Mouse (Mus musculus): ENCODE results near the gene Sh3d21. TPM values are rescaled to one million over a fixed set of nuclear protein-coding genes. Genes with fewer than 3 reads are reported as not detected.
A peak's percentile ranks its signal among the peaks of the same experiment; 100 is the strongest.

The Sh3d21 gene
- polyA plus RNA-seq, 1 experiment, result 0.27 TPM

- H3K27me3 ChIP-seq (ENCODE audit: control insufficient read depth, insufficient read depth, insufficient read length), result no peaks in the 10 kb centered on the region
- peaks cover 14% of the 10 kb centered on the region for H3K79me2 ChIP-seq (ENCODE audit: control insufficient read depth, insufficient read depth)
- H3ac ChIP-seq (ENCODE audit: control insufficient read depth, insufficient read length, low read depth), result no peak overlapping the region
- TF ChIP-seq MAX (IDR thresholded peaks at IDR 0.05) (no peak), FOSL1 (IDR thresholded peaks at IDR 0.05; ENCODE audit: insufficient read depth, low read length, poor library complexity, severe bottlenecking) (no peak), CTCF (IDR thresholded peaks at IDR 0.05; ENCODE audit: control insufficient read depth, insufficient read depth, insufficient read length) (no peak), CEBPB (IDR thresholded peaks at IDR 0.05; ENCODE audit: low read depth) (no peak), MYOG (IDR thresholded peaks at IDR 0.05; ENCODE audit: control insufficient read depth, extremely low read depth, insufficient read length) (no peak), USF1 (IDR thresholded peaks at IDR 0.05; ENCODE audit: low read depth) (no peak), MYOD1 (IDR thresholded peaks at IDR 0.05; ENCODE audit: control insufficient read depth, insufficient read length, low read depth) (no peak)
- peaks cover 3% of the 10 kb centered on the region for H3K79me3 ChIP-seq (ENCODE audit: low read depth)
- H3K36me3 ChIP-seq (ENCODE audit: control insufficient read depth, insufficient read depth), result peaks cover 7% of the 10 kb centered on the region
- no peak overlapping the region for H3K4me3 ChIP-seq (ENCODE audit: insufficient read depth, poor library complexity, severe bottlenecking)
These were observed 10.4 kb downstream of the Sh3d21 start for GRCm38 (mm10) chr4:126152864-126153263.

GRCm38 (mm10) chr4:126151701-126152440, 11.4 kb downstream of the Sh3d21 start:
- no peak for TF ChIP-seq CEBPB (IDR thresholded peaks at IDR 0.05; ENCODE audit: low read depth)
- no peak for TF ChIP-seq MYOG (IDR thresholded peaks at IDR 0.05; ENCODE audit: control insufficient read depth, extremely low read depth, insufficient read length)
- no peak for TF ChIP-seq USF1 (IDR thresholded peaks at IDR 0.05; ENCODE audit: low read depth)
- no peak for TF ChIP-seq MAX (IDR thresholded peaks at IDR 0.05)
- TF ChIP-seq CTCF (IDR thresholded peaks at IDR 0.05; ENCODE audit: control insufficient read depth, insufficient read depth, insufficient read length), result no peak
- Histone ChIP-seq H3ac (ENCODE audit: control insufficient read depth, insufficient read length, low read depth) (no peak overlapping the region), H3K27me3 (ENCODE audit: control insufficient read depth, insufficient read depth, insufficient read length) (no peaks in the 10 kb centered on the region), H3K36me3 (ENCODE audit: control insufficient read depth, insufficient read depth) (peaks cover 7% of the 10 kb centered on the region), H3K4me3 (ENCODE audit: insufficient read depth, poor library complexity, severe bottlenecking) (no peak overlapping the region), H3K79me2 (ENCODE audit: control insufficient read depth, insufficient read depth) (peaks cover 14% of the 10 kb centered on the region), H3K79me3 (ENCODE audit: low read depth) (peaks cover 3% of the 10 kb centered on the region)

GRCm38 (mm10) chr4:126150949-126151320, 12.4 kb downstream of the Sh3d21 start:
- no peak overlapping the region for H3K4me3 ChIP-seq (ENCODE audit: insufficient read depth, poor library complexity, severe bottlenecking)
- H3K79me3 ChIP-seq (ENCODE audit: low read depth), result peaks cover 3% of the 10 kb centered on the region
- no peaks in the 10 kb centered on the region for H3K27me3 ChIP-seq (ENCODE audit: control insufficient read depth, insufficient read depth, insufficient read length)
- no peak overlapping the region for H3ac ChIP-seq (ENCODE audit: control insufficient read depth, insufficient read length, low read depth)
- peaks cover 7% of the 10 kb centered on the region for H3K36me3 ChIP-seq (ENCODE audit: control insufficient read depth, insufficient read depth)
- H3K79me2 ChIP-seq (ENCODE audit: control insufficient read depth, insufficient read depth), result peaks cover 14% of the 10 kb centered on the region
- TF ChIP-seq CEBPB (IDR thresholded peaks at IDR 0.05; ENCODE audit: low read depth) (no peak), CTCF (IDR thresholded peaks at IDR 0.05; ENCODE audit: control insufficient read depth, insufficient read depth, insufficient read length) (no peak), FOSL1 (IDR thresholded peaks at IDR 0.05; ENCODE audit: insufficient read depth, low read length, poor library complexity, severe bottlenecking) (no peak), MYOG (IDR thresholded peaks at IDR 0.05; ENCODE audit: control insufficient read depth, extremely low read depth, insufficient read length) (no peak), MAX (IDR thresholded peaks at IDR 0.05) (no peak), USF1 (IDR thresholded peaks at IDR 0.05; ENCODE audit: low read depth) (no peak), MYOD1 (IDR thresholded peaks at IDR 0.05; ENCODE audit: control insufficient read depth, insufficient read length, low read depth) (no peak)

GRCm38 (mm10) chr4:126150297-126150948, 12.9 kb downstream of the Sh3d21 start:
- no peak overlapping the region for H3K4me3 ChIP-seq (ENCODE audit: insufficient read depth, poor library complexity, severe bottlenecking)
- H3K36me3 ChIP-seq (ENCODE audit: control insufficient read depth, insufficient read depth), result peaks cover 7% of the 10 kb centered on the region
- peaks cover 14% of the 10 kb centered on the region for H3K79me2 ChIP-seq (ENCODE audit: control insufficient read depth, insufficient read depth)
- peak; percentile 97 for TF ChIP-seq MAX (IDR thresholded peaks at IDR 0.05)
- TF ChIP-seq USF1 (IDR thresholded peaks at IDR 0.05; ENCODE audit: low read depth), result no peak
- peaks cover 3% of the 10 kb centered on the region for H3K79me3 ChIP-seq (ENCODE audit: low read depth)
- H3ac ChIP-seq (ENCODE audit: control insufficient read depth, insufficient read length, low read depth), result no peak overlapping the region
- no peaks in the 10 kb centered on the region for H3K27me3 ChIP-seq (ENCODE audit: control insufficient read depth, insufficient read depth, insufficient read length)

GRCm38 (mm10) chr4:126149798-126150197, 13.5 kb downstream of the Sh3d21 start:
- Histone ChIP-seq H3K36me3 (ENCODE audit: control insufficient read depth, insufficient read depth) (peaks cover 7% of the 10 kb centered on the region), H3K79me3 (ENCODE audit: low read depth) (peaks cover 3% of the 10 kb centered on the region), H3ac (ENCODE audit: control insufficient read depth, insufficient read length, low read depth) (no peak overlapping the region), H3K79me2 (ENCODE audit: control insufficient read depth, insufficient read depth) (peaks cover 14% of the 10 kb centered on the region), H3K27me3 (ENCODE audit: control insufficient read depth, insufficient read depth, insufficient read length) (no peaks in the 10 kb centered on the region), H3K4me3 (ENCODE audit: insufficient read depth, poor library complexity, severe bottlenecking) (no peak overlapping the region)
- TF ChIP-seq FOSL1 (IDR thresholded peaks at IDR 0.05; ENCODE audit: insufficient read depth, low read length, poor library complexity, severe bottlenecking) (no peak), USF1 (IDR thresholded peaks at IDR 0.05; ENCODE audit: low read depth) (no peak), MYOG (IDR thresholded peaks at IDR 0.05; ENCODE audit: control insufficient read depth, extremely low read depth, insufficient read length) (no peak), CTCF (IDR thresholded peaks at IDR 0.05; ENCODE audit: control insufficient read depth, insufficient read depth, insufficient read length) (no peak), MYOD1 (IDR thresholded peaks at IDR 0.05; ENCODE audit: control insufficient read depth, insufficient read length, low read depth) (no peak), MAX (IDR thresholded peaks at IDR 0.05) (no peak), CEBPB (IDR thresholded peaks at IDR 0.05; ENCODE audit: low read depth) (no peak)
